Mouse (Mus musculus): ENCODE data around the gene Tmem132a.

Tmem132a gene

GRCm38 (mm10) chr19:10871328-10871961, 1.7 kb upstream of the Tmem132a start:
- no peak for DNase-seq

- no peak for DNase-seq
Observed at GRCm38 (mm10) chr19:10870676-10871075, 936 bp upstream of the Tmem132a start.

GRCm38 (mm10) chr19:10869241-10869885, 377 bp downstream of the Tmem132a start:
- peak; percentile 43 for DNase-seq

DNA sequence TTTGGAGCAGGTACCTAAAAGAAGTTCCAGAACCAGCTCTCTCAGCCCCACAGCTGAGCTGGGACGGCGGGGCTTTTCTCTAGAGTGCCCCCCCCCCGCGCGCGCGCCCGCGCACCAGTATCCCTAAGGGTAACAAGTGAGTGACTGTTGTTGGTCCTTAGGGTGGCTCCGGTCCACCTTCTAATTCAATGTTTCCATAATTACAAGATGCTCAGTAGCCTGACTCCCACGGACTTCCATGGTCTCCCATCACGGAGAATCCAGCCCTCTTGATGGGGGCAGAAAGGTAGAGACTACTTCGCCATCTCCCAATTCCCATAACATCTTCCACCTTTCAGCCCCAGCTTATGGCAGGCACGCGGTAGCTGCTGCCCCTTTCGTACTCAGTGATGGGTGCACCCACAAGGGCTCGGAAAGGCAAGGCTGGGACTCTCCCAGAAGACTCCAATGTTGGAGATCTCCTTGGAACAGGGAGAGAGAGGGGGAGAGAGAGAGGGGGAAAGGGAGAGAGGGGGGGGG, 1.1 kb downstream of the Tmem132a start:
- DNase-seq = no peak

DNA sequence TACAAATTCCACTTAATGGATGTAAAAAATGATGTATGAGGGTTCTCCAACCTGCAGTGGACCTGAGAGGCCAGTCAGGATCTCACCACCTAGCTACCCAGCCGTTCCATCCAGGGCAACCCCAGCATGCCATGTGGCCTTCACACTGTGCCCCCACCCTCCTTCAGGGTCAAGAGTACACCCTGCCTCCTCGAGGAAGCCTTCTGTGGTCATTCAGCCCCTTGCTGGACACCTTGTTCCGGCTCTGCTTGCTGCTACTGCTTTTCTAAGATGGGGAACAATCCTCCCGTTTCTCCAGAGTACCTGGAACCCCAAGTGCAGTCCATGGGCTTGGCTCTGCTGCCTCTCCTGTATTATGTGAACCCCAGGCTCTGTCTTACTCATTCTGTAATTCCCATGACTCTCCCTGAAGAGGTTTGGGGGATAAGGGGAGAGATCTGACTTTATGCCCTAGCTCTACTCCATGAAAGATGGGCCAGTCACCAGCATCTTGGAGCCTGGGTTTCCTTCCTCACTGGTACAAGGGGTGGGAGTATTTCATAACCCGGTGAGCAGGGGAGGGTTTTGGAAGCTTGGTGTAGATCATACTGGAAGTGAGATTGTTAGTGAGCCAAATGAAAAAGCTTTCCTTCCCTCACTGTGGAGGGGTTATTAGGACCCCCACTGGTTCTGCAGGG, 1.7 kb downstream of the Tmem132a start:
- no peak for DNase-seq

DNA sequence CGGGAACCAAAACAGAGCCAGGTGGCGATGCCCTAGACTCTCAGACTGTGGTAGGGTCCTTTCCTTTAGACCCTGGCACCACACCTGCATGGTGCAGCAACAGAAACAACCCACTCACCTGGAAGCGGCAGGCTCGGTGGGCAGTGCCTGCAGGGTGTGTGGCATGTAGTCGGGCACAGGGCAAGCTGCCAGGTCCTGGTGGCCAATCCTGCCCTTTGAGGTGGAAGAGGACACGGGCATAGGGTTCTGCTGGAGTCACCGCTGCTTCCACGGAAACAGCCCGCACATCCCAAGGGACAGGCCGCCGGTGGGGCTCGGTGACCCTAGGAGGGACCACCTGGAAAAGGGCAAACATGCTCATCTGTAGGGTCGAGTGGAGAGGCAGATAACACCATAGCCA, 3.4 kb downstream of the Tmem132a start:
- DNase-seq = no peak

- no peak for DNase-seq
Observed at GRCm38 (mm10) chr19:10860072-10860497, 9.7 kb downstream of the Tmem132a start.

DNA sequence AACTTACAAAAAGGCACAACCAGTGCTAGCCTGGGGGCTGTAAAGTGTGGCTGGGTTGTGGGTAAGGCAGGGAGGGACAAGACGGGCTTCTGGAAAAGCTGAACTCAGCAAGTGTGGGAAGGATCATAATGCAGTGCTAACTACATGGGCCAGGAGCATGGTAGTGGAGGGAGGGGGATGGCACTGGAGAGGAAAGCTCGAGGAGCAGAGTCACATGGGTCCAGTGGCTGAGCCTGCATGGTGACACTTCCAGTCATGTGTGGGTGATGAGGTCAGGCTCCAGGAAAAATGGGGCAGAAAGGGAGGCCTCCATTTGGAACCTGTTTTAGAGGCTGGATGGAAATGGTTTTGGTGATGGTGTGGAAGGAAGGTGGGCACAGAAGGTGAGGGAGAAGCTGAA, 13.2 kb downstream of the Tmem132a start:
- DNase-seq = no peak

- DNase-seq = no peak
Observed at GRCm38 (mm10) chr19:10855422-10855821, 14.3 kb downstream of the Tmem132a start.

DNA sequence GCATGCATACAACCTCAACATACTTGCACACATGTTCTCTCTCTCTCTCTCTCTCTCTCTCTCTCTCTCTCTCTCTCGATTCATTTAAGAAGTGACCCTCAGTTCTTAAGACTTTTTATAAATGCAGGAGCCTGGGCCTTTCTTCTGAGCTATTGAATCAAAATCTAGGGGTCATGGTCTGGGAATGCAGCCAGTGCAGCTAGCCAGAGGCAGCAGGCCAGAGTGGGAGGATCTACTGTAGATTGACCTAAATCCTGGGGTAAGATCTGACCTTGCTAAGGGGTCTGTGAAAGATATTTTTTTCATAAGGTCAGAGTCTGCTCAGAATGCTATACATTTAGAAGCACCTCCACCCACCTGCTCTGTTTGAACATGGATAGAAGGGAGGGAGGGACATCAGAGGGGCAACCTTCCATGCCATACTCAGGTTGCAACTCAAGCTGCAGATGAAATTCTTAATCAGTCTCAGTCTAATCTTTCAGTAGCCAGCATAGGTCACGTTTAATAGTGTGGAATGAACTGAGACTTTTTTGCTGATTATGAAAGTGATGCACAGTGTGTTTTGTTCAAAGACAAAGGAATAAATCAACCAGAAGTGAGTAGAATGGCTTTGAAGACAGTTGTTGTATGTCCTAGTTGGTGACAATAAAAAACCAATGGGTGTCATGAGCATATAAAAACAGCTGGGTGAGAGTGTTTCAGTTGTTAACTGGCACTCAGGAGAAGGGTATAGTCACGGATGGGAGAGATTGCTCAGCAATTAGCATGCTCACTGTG, 22.2 kb downstream of the Tmem132a start:
- no peak for DNase-seq

- DNase-seq = no peak
Observed at GRCm38 (mm10) chr19:10846150-10846549, 23.6 kb downstream of the Tmem132a start.

GRCm38 (mm10) chr19:10845454-10845853, 24.3 kb downstream of the Tmem132a start:
- no peak for DNase-seq

DNA sequence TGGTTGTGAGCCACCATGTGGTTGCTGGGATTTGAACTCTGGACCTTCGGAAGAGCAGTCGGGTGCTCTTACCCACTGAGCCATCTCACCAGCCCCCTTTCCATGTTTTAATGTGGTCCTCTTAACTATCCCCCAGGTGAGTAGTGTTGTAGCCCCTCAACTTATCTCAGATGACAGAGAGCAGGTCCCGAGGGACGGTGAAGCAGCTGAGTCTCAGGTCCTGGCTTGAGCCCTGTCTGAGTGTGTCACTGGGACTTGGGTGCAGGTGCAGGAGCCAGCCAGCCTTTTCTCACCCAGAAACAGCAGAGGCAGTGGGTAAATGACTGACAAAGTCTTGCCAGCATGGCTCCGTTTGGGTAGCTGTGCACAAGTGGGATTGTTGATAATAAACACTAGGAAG, 25.5 kb downstream of the Tmem132a start:
- no peak for DNase-seq

DNA sequence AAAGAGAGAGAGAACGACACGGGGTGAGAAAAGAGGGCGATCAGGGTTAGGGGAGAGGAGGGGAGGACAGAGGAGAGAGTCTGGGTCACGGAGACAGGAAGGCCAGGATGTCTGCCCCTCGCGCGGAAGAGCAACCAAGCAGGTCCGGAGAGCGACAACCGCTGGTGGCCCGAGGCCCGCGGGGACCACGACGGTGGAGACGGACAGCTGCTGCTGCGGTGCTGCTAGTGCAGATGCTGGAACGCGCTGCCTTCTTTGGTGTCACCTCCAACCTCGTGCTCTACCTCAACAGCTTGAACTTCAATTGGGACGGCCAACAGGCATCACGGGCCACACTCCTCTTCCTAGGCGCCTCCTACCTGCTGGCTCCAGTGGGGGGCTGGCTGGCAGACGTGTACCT, 26.8 kb downstream of the Tmem132a start:
- DNase-seq = no peak

DNA sequence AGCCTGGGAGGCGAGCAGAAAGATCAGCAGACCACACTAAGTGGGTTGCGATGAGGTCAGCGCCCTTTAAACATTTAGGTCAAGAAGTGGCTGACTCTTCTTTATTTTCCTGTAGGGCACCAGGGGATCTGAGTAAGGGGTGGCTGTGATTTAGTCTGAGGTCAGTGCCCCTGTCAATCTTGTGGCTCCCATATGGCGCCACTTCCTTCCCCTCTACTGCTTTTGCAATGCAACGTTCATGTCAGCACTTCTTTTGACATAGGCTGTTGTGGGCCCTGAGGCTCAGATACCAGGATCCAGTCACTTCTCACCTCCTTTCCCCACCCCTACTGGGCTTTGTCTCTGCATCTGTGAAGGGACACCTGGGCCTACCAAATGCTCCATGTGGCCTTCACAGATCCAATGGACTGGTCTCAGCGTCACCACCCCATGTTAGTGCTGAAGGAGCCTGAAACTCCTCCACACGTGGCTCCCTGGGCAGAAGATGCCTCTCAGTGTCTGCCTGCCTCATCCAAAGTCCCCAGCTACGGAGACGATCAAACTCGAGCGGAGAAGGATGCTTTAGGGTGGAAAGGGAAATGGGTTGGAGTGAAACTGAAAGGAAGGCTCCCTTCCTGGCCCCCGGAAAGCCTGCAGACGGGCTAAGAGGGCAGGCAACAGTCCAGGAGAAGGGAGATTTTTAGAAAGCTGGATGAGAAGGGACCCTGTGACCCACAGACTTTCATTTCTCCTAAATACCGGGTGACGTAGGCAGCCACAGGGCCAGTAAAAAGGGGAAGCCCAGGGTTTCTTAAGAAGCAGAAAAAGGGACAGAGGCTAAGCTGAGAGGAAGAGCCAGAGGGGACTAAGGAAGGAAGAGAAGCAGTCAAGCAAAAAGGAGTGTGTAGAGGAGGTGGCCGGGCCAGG, 27.8 kb downstream of the Tmem132a start:
- no peak for DNase-seq

GRCm38 (mm10) chr19:10839010-10839892, 30.5 kb downstream of the Tmem132a start, which contains the start of gene Slc15a3:
TSS of gene Slc15a3 (plus strand) at chr19:10839727.
- no peak for DNase-seq

- no peak for DNase-seq
Observed at GRCm38 (mm10) chr19:10835671-10836070, 34.1 kb downstream of the Tmem132a start.

GRCm38 (mm10) chr19:10833611-10834010, 36.1 kb downstream of the Tmem132a start:
- no peak for DNase-seq

GRCm38 (mm10) chr19:10832030-10832429, 37.7 kb downstream of the Tmem132a start:
- no peak for DNase-seq

- peak; percentile 93 for DNase-seq
Observed at GRCm38 (mm10) chr19:10831424-10831823, 38.3 kb downstream of the Tmem132a start.
